Mouse (Mus musculus) embryonic facial prominence, embryonic 14.5 days (tissue): ENCODE results near the gene Iqschfp. TPM values are rescaled to one million over a fixed set of nuclear protein-coding genes. Genes with fewer than 3 reads are reported as not detected.

ENCODE experiments used
- ATAC-seq: fragments of 200-750 bp; cut with Nextera tagmentation; 2 replicates; pipeline ENCODE4 v1.8.0; 2017; ENCODE audit warnings: low read depth, moderate number of reproducible peaks, moderate TSS enrichment
- DNase-seq: peaks from one replicate; pipeline ENCODE4 v3.0.0-alpha.2; 2015; ENCODE audit warnings: low spot score
- H3K27ac ChIP-seq: fragments of 300-500 bp; sonication (generic); replicated peaks from 2 replicates; pipeline ENCODE4 v1.5.1; 2014; ENCODE audit warnings: low read depth, mild to moderate bottlenecking, low read length, moderate library complexity
- H3K27me3 ChIP-seq: fragments of 300-500 bp; sonication (generic); replicated peaks from 2 replicates; pipeline ENCODE4 v1.6.1; 2014; ENCODE audit warnings: low read length; ENCODE audit not compliant: control insufficient read depth, insufficient read depth
- H3K36me3 ChIP-seq: fragments of 300-500 bp; sonication (generic); 2 replicates; pipeline ENCODE4 v1.6.1; 2014; ENCODE audit warnings: low read length, mixed read lengths; ENCODE audit not compliant: control insufficient read depth, insufficient read depth
- H3K4me1 ChIP-seq: fragments of 300-500 bp; sonication (generic); 2 replicates; pipeline ENCODE4 v1.6.1; 2014; ENCODE audit warnings: antibody characterized with exemption, low read length; ENCODE audit not compliant: control insufficient read depth, insufficient read depth
- H3K4me2 ChIP-seq: fragments of 300-500 bp; sonication (generic); 2 replicates; pipeline ENCODE4 v1.6.1; 2014; ENCODE audit warnings: low read depth, mild to moderate bottlenecking, low read length, moderate library complexity, mixed read lengths
- H3K4me3 ChIP-seq: fragments of 300-500 bp; sonication (generic); 2 replicates; pipeline ENCODE4 v1.5.1; 2014; ENCODE audit warnings: low read depth, mild to moderate bottlenecking, low read length
- H3K9ac ChIP-seq: fragments of 300-500 bp; sonication (generic); 2 replicates; pipeline ENCODE4 v1.6.1; 2014; ENCODE audit warnings: low read depth, mild to moderate bottlenecking, low read length, moderate library complexity, mixed read lengths
- H3K9me3 ChIP-seq: fragments of 300-500 bp; sonication (generic); 2 replicates; pipeline ENCODE4 v1.6.1; 2016; ENCODE audit warnings: low read length; ENCODE audit not compliant: control insufficient read depth
- WGBS: fragments of 180-500 bp; shearing (Covaris S2); extraction: QIAGEN DNeasy Blood & Tissue Kit; methylation state at CpG from one replicate; pipeline ENCODE4 v1.1.7; 2014; 5-methylcytosine and 5-hydroxymethylcytosine counted together
- polyA plus RNA-seq: library from polyadenylated mRNA; unstranded; fragments of >200 nt; fragmentation: Nextera tagmentation; extraction: Ambion mirVana; gene quantifications from 2 replicates; pipeline ENCODE4 v1.2.1, GENCODE M21; 2014

The Iqschfp gene
- polyA plus RNA-seq, 1 experiment from 2014 or later: 1.2 TPM

DNA sequence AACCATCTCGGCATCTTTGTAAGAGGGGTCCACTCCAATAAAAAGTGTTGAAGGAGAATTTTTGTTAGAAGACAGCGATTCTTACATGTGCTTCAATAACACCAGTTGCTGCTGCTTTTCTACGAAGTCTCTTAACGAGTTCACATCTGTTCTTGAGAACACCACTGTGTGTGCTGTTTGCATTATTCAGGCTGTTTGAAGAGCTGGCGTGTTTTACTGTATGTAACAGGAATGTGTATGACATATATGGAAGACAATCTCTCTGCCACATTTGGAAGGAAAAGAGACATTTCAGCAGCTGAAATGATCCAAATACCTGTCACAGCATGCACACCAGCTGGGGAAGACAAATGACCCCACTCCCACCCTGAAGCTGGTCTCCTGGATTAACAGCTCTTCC, 578.6 kb downstream of the Iqschfp start:
- H3K27me3 ChIP-seq: no peaks in the 10 kb centered on the region
- H3K4me1 ChIP-seq: peaks cover 14% of the 10 kb centered on the region
- H3K9me3 ChIP-seq: no peaks in the 10 kb centered on the region
- H3K4me3 ChIP-seq: no peak overlapping the region
- H3K27ac ChIP-seq: no peak overlapping the region
- no peaks in the 10 kb centered on the region for H3K36me3 ChIP-seq
- DNase-seq (peak; percentile 48), ATAC-seq (no peak; the same call in 1 of the 2 replicates)
- no peak overlapping the region for H3K9ac ChIP-seq
- H3K4me2 ChIP-seq: no peak overlapping the region
- WGBS: 52% methylated on average over 5 of the region's 5 CpGs

DNA sequence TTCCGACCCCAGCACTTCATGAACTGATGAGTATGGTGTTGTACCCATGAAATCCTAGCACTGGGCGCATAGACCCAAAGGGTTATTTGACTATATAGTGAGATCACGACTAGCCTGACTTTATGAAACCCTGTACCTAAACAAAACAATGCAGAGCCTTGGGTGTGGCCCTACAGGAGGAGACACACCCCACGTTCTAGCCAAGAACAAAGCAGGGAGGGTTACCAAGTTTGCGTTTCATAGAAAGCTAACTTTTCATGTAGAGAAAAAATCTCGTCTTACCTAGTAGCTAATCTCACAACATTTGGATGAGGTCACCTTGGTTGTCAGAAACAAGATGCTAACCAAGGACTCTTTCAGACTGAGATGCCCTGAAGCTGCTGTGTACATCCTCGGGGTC, 584.3 kb downstream of the Iqschfp start:
- H3K9ac ChIP-seq: no peak overlapping the region
- DNase-seq: no peak
- H3K4me3 ChIP-seq: no peak overlapping the region
- no peaks in the 10 kb centered on the region for H3K27me3 ChIP-seq
- ATAC-seq: no peak
- no peak overlapping the region for H3K27ac ChIP-seq
- 81% methylated on average over 7 of the region's 7 CpGs for WGBS
- no peaks in the 10 kb centered on the region for H3K9me3 ChIP-seq
- no peaks in the 10 kb centered on the region for H3K4me1 ChIP-seq
- H3K36me3 ChIP-seq: no peaks in the 10 kb centered on the region
- H3K4me2 ChIP-seq: no peak overlapping the region

DNA sequence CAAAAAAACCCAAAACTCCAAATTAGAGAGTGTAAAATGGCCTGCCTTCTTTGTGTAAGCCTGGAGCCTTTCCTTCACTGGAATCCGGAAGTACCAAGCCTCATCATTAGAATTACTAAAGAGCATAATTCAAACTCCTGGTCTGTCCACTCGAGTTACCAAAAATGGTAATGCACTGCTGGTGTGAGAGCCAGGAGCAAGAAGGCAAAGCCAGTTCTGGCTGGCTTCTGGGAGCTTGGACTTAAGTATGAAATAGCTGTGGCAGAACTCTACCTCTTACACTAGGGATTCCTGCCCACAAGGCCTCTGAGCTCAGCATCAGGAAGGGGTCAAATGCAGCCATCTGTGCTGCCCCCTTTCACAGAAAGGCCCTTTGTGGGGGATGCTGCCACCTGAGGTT, 585.4 kb downstream of the Iqschfp start:
- Histone ChIP-seq H3K36me3 (no peaks in the 10 kb centered on the region), H3K9ac (no peak overlapping the region), H3K4me2 (no peak overlapping the region), H3K27ac (no peak overlapping the region), H3K4me1 (no peaks in the 10 kb centered on the region), H3K9me3 (no peaks in the 10 kb centered on the region), H3K27me3 (no peaks in the 10 kb centered on the region), H3K4me3 (no peak overlapping the region)
- WGBS: 44% methylated on average over 2 of the region's 2 CpGs
- ATAC-seq: no peak
- no peak for DNase-seq

DNA sequence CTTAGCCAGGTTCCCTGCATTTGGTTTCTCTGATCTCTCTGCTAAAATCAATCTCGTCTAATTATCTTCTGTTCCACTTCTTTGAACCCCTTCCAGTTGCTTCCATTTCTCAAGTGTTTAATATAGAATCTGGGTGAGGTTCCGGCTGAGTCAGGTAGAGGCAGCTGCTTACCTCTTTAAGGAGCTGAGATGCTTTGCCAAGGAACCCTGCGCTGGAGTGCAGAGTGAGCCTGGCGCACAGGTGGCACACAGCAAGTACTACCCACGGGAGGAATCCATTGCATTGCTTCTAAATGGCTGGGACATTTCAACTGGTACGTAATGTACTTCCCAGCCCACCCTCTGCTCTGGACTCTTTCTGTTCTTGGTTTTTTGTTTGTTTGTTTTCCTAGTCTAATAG, 587.2 kb downstream of the Iqschfp start:
- no peak for DNase-seq
- Histone ChIP-seq H3K9me3 (no peaks in the 10 kb centered on the region), H3K36me3 (no peaks in the 10 kb centered on the region), H3K27me3 (no peaks in the 10 kb centered on the region), H3K9ac (no peak overlapping the region), H3K4me1 (no peaks in the 10 kb centered on the region), H3K4me3 (no peak overlapping the region), H3K4me2 (no peak overlapping the region), H3K27ac (no peak overlapping the region)
- no peak for ATAC-seq
- WGBS: 85% methylated on average over 6 of the region's 6 CpGs

DNA sequence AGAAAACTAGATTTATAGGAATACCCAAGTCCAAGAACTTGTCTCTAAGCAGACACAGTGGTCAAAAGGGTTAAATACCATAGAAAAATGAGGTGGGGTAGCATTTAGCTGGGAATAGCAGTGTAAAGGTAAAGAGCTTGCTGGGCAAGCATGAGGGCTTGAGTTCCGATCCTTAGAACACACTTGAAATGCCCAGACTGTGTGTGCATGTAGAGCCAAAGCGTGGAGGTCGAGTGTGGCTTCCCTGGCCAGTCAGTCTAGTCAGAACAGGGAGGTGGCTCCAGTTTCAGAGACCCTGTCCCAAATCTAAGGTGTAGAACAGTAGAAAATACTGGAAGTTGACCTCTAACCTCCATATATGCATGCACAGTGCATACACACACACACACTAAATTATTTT, 591.5 kb downstream of the Iqschfp start:
- WGBS: 88% methylated on average over 3 of the region's 3 CpGs
- H3K27me3 ChIP-seq: no peaks in the 10 kb centered on the region
- no peak overlapping the region for H3K4me2 ChIP-seq
- H3K9me3 ChIP-seq: no peaks in the 10 kb centered on the region
- H3K4me3 ChIP-seq: no peak overlapping the region
- ATAC-seq: no peak
- H3K27ac ChIP-seq: no peak overlapping the region
- no peak for DNase-seq
- H3K36me3 ChIP-seq: no peaks in the 10 kb centered on the region
- H3K9ac ChIP-seq: no peak overlapping the region
- peaks cover 6% of the 10 kb centered on the region; the same call in 1 of the 2 replicates for H3K4me1 ChIP-seq

DNA sequence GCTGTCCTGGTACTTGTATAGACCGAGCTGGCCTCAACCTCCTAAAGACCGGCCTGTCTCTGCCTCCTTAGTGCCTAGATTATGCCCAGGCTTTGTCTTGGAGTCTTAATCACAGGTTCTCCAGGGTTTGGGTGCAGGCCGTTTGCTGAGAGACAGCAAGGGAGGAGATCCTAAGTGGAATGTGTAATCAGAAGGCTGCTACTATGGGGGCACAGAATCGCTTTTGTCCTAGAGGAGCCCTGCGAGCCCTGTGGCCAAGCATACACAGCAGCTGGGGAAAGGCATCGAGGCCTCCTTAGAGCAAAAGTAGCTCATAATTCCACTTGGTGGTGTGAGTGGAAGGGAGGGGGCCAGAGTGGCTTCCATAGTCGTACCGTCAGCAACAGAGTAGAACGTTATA, 592.0 kb downstream of the Iqschfp start:
- DNase-seq (no peak), ATAC-seq (no peak)
- Histone ChIP-seq H3K4me3 (no peak overlapping the region), H3K27me3 (no peaks in the 10 kb centered on the region), H3K9me3 (no peaks in the 10 kb centered on the region), H3K9ac (no peak overlapping the region), H3K4me1 (peaks cover 6% of the 10 kb centered on the region; the same call in 1 of the 2 replicates), H3K27ac (no peak overlapping the region), H3K36me3 (no peaks in the 10 kb centered on the region), H3K4me2 (no peak overlapping the region)
- WGBS: 82% methylated on average over 9 of the region's 9 CpGs

DNA sequence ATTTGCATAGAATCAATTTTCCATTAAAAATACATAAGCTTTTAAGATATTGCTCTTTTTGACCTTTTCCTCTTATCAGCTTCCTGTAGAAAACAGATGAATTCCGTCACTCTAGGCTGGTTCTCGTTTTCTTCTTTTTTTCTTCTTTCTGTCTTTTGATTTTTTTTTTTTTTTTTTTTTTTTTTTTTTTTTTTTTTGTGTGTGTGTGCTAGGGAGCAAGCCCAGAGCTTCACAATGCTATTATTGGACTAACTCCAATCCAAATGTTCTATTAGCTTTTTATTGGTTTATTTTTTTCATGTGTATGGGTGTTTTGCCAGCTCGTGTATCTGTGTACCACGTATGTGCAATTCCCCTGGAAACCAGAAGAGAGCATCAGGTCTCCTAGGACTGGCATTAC, 592.5 kb downstream of the Iqschfp start:
- 75% methylated on average over 4 of the region's 4 CpGs for WGBS
- Histone ChIP-seq H3K9ac (no peak overlapping the region), H3K4me3 (no peak overlapping the region), H3K27ac (no peak overlapping the region), H3K36me3 (no peaks in the 10 kb centered on the region), H3K4me1 (peaks cover 6% of the 10 kb centered on the region; the same call in 1 of the 2 replicates), H3K4me2 (no peak overlapping the region), H3K9me3 (no peaks in the 10 kb centered on the region), H3K27me3 (no peaks in the 10 kb centered on the region)
- ATAC-seq: no peak
- DNase-seq: no peak

DNA sequence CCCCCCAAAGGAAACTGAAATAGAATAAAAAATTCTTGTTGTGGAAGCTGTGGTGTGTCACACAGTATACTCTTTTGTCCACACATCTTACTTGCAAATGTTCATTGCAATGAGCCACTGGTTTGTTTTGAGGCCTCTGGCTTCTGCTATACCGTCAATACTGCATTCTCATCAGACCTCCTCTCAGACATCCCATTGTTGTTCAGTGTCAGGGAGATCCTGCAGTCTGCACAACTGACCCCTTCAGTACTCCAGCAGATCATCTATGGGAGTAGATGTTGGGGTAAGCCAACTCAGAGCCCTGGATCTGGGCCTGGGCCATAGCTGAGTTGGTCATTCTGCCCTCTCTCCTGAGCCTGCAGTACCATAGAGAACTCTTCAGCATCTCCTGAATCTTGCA, 595.6 kb downstream of the Iqschfp start:
- Histone ChIP-seq H3K9me3 (no peaks in the 10 kb centered on the region), H3K4me2 (no peak overlapping the region), H3K4me1 (peaks cover 15% of the 10 kb centered on the region), H3K27ac (no peak overlapping the region), H3K9ac (no peak overlapping the region), H3K36me3 (no peaks in the 10 kb centered on the region), H3K4me3 (no peak overlapping the region), H3K27me3 (no peaks in the 10 kb centered on the region)
- DNase-seq (no peak), ATAC-seq (no peak)
- WGBS: 54% methylated on average over 1 of the region's 1 CpGs

DNA sequence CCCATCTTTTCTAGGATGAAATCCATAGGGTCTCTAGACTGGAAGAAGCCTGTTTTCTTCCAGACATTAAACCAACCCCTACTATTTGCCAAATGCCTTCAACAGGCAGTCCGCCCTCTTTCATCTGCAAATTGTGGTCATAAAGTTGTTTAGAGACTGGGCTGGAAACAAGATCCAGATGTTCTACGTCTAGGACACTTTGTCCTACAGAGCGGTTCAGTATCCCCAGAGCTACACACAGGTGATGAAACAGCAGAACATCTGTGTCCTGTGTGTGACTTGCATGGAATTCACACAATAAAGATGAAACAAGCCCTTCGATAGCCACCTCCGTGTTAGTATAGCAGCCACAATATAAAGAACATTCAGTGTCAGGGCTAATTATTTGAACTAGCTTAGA, 596.3 kb downstream of the Iqschfp start:
- no peak overlapping the region for H3K27ac ChIP-seq
- H3K4me1 ChIP-seq: peaks cover 22% of the 10 kb centered on the region
- no peaks in the 10 kb centered on the region for H3K27me3 ChIP-seq
- ATAC-seq (no peak), DNase-seq (no peak)
- H3K36me3 ChIP-seq: no peaks in the 10 kb centered on the region
- no peaks in the 10 kb centered on the region for H3K9me3 ChIP-seq
- H3K4me2 ChIP-seq: no peak overlapping the region
- no peak overlapping the region for H3K9ac ChIP-seq
- WGBS: 33% methylated on average over 5 of the region's 5 CpGs
- H3K4me3 ChIP-seq: no peak overlapping the region
